Mouse (Mus musculus): ENCODE results near the gene Zfp385a.

GRCm38 (mm10) chr15:103366376-103367149 lies 26.7 kb upstream of the Zfp385a start, which contains the start of gene Itga5:
- TF ChIP-seq HCFC1 (IDR thresholded peaks at IDR 0.05; ENCODE audit: low read depth, low read length), result no peak
- no peak for TF ChIP-seq ZKSCAN1 (IDR thresholded peaks at IDR 0.05; ENCODE audit: low read depth, low read length)
- no peak for TF ChIP-seq SMC3 (IDR thresholded peaks at IDR 0.05; ENCODE audit: low read depth, low read length)
- no peak for TF ChIP-seq TBP (IDR thresholded peaks at IDR 0.05; ENCODE audit: low read depth, low read length)
- peak; percentile 35 to 50; a peak in 1 of 4 replicates for TF ChIP-seq POLR2A (IDR thresholded peaks at IDR 0.05; ENCODE audit: control insufficient read depth in 1 of 2, insufficient read depth in 1 of 2, low read depth in 1 of 2, low read length in 2 of 2, poor library complexity in 1 of 2)
- peak; percentile 53; the same call in 1 of the 2 replicates for TF ChIP-seq MAZ (IDR thresholded peaks at IDR 0.05; ENCODE audit: low read depth, low read length)
- TF ChIP-seq MYC (IDR thresholded peaks at IDR 0.05; ENCODE audit: low read depth, low read length), result no peak
- TF ChIP-seq CHD2 (IDR thresholded peaks at IDR 0.05; ENCODE audit: low read length), result no peak
- no peak for TF ChIP-seq CTCF (IDR thresholded peaks at IDR 0.05 in 2 of 3, conservative IDR thresholded peaks at IDR 0.05 in 1 of 3; ENCODE audit: control insufficient read depth in 1 of 3, insufficient read depth in 1 of 3, low read depth in 2 of 3, low read length in 3 of 3, poor library complexity in 1 of 3, severe bottlenecking in 1 of 3)
- no peak for TF ChIP-seq ZMIZ1 (IDR thresholded peaks at IDR 0.05; ENCODE audit: low read depth, low read length)
- TF ChIP-seq MEF2A (IDR thresholded peaks at IDR 0.05; ENCODE audit: extremely low read depth, insufficient replicate concordance, low read depth, low read length, poor library complexity, severe bottlenecking), result no peak
- TF ChIP-seq EP300 (IDR thresholded peaks at IDR 0.05; ENCODE audit: low read depth in 1 of 2, low read length in 2 of 2), result no peak
- TF ChIP-seq SIN3A (IDR thresholded peaks at IDR 0.05; ENCODE audit: low read length), result peak; percentile 14; the same call in 1 of the 2 replicates

Data from MEL (cell line).